Mouse (Mus musculus): Measurements from ENCODE around the gene Snrnp35. TPM values are rescaled to one million over a fixed set of nuclear protein-coding genes. Genes with fewer than 3 reads are reported as not detected.
"Not testable (repeated sequence)": the region's sequence is repeated elsewhere in the genome, so short reads cannot be mapped to it uniquely, and the experiment has no call there.

Snrnp35 gene
- total RNA-seq, 2 experiments from 2014 or later = 14.2 to 16.0 TPM

GRCm38 (mm10) chr5:124498221-124498876 lies 15.4 kb downstream of the Snrnp35 start:
- intact Hi-C loops (cut with DNase I) = no loop called here
- DNase-seq = peak; percentile 76 to 85

DNA sequence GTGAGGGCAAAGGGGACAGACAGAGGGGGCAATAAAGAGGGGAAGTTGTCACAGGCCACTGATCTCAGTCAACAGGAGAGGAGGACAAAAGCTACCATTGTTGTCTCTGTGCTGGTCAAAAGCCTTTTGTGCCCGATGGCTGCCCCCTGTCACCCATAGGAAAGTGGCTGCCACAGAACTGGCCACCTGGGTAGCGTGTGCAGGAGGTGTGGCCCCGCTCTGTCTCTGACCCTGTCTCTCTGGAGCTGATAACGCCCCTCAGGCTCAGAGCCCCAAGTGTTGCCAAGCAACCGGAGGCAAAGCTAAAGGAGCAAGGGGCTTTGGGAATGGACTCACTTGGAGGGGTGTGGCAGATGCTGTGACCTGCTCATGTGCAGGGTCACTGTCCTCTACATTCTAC lies 16.1 kb downstream of the Snrnp35 start:
- no peak for DNase-seq
- intact Hi-C loops (cut with DNase I) = no loop called here

DNA sequence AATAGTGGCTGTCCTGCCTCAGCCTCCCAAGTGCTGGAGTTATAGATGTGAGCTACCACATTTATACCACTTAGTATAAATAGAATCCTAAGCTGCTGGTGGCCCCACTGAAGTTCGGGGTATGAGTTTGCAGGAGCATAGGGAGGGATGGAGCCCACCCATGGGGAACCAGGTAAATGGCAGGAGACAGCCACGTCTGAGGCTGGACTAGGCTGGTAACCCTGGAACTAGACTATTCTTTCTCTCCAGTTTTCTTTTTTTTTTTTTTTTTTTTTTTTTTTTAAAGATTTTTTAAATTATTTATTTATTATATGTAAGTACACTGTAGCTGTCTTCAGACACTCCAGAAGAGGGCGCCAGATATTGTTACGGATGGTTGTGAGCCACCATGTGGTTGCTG lies 17.1 kb downstream of the Snrnp35 start:
- DNase-seq; intact Hi-C loops (cut with DNase I): not testable (repeated sequence)

DNA sequence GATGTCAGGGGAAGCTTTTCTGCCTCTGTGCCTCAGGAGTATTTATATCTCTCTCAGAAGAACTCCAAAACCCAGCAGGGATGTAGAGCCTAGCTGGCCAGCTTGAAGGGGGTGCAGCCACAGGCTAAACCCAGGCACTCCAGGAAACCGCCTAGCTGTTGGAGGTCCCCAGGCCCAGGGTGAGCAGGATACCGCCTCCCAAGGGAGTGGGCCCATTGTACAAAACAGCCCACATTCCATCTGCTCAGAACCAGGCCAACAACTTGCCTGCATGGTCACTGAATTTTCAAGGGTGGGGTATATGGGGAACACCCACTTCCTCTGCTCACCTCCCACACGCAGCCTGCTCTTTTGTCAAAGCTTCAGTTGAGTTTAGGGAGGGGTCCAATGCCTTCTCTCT lies 17.6 kb downstream of the Snrnp35 start:
- DNase-seq = peak; percentile 45 to 50
- intact Hi-C loops (cut with DNase I) = no loop called here

DNA sequence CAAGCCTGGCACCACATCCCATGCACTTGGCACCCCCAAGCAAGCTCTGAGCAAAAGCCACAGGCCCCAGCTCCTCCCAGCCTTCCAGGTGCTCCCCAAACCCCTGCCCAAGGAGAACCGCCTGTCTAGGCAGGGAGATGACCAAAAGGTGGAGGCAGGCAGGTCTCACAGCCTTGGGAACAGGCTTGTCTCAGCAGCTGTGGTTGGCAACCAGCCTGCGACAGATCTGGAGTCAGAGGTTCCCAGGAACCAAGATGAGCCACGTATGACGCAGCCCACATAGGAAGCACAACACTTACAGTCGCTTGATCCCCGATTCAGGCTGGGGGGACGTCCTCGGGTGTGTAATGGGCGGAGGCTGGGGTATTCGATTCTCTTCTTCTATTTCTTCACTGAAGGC lies 18.6 kb downstream of the Snrnp35 start:
- DNase-seq = no peak
- intact Hi-C loops (cut with DNase I) = no loop called here

DNA sequence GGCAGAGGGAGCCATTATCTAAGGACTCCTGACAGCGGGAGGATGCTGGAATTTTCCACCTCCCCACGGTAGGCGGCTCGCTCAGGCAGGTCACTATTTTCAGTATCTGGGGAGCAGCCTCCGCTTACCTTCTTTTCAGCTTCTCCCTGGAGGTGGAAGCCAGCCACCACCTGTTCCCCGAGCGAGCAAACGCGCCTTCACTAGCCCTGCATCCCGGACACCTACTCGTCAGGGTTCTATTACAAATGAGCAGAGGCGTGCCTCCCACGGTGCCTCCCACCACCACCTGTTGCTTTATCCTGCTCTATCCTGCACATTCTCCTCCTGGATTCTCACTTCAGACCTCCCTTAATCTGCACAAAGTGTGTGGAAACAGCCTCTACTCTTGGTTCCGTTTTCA lies 20.8 kb downstream of the Snrnp35 start:
- intact Hi-C loops (cut with DNase I) = no loop called here
- DNase-seq = no peak

DNA sequence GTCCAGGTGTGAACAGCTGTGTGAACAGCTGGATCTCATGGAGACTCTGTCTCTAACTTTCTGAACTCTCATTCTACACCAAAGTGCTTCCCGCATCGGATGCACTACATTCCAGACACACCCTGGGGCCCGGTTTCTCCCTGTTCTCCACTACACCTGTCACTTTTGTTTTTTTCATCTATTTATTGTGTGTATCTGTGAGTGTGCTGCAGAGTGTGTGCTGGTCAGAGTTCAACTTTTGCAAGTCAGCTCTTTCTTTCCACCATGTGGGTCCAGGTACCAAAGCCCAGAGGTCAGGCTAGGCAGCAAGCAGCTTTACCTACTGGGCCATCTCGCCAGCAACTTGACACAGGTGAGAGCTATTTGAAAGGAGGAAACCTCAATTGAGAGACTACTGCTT lies 22.3 kb downstream of the Snrnp35 start:
- DNase-seq = no peak
- intact Hi-C loops (cut with DNase I) = no loop called here

- intact Hi-C loops (cut with DNase I) = no loop called here
- DNase-seq = peak in 1 of 2 experiments; percentile 69
Observed at GRCm38 (mm10) chr5:124506731-124507359, 23.9 kb downstream of the Snrnp35 start.

DNA sequence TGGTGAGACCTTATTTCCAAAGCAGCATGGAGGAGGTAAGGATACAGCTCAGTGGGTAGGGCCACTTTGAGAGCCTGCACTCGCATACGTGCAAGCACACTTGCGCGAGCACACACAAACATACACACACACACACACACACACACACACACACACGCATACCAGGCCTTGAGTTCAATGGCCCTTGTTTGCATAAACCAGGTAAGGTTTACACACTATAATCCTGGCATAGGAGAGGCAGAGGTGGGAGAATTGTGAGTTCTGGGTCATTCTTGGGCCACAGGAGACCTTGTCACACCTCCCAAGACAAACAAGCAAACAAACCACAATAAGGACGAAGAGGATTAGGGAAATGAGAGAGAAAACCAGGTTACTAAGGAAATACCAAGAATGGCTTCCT lies 26.3 kb downstream of the Snrnp35 start:
- no peak for DNase-seq
- intact Hi-C loops (cut with DNase I) = no loop called here

DNA sequence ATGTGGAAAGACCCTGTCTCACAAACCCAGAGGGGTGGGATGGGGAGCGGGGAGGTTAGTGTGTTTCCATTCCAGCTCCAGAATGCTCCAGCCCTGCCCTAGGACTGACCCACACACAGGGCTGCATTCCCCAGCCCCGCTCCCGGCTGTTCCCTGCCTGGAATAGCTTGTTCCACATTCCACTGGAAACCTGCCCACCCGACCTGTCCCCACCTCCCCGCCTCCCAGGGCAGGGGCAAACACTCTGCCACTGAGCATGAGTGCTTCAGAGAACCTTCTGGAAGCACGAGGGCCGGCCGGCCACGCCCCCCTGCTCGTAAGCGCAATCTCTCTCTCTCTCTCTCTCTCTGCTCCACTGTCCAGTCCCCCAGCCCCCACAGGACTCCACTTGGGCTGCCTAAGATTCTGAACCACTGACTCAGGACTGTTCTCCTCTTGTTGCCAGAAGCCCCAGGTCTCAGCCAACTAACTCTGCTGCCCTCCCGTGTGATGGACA lies 26.9 kb downstream of the Snrnp35 start:
- DNase-seq = peak; percentile 92 to 93
- intact Hi-C loops (cut with DNase I) = loop anchor here (2.0 kb wide), 1 partner anchor 19 kb away; no protein-coding TSS in a partner anchor

DNA sequence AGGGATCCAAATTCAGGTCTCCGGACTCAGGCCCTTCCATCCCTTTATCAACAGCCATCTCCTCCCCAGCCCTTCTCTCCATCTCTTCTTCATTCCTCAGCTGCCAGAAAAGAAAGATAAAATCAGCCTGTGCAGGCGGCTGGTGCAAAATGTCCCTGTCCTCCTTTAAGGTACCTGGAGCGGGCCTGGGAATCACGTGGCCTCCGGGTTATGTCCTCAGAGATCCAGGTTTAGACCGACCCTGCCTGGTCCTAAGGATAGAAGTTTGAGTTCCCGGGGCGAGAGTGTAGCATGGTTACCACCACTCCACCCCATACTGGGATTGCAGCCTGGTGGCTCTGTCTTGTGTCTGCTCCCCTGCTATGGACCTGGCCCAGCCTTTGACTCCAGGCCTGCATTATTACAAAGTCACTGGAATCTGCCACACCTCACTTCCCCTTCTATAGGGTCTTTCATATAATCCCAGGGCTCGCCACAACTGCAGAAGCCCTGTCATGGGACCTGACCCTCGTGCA lies 27.7 kb downstream of the Snrnp35 start:
- peak in 1 of 2 experiments; percentile 29 for DNase-seq

GRCm38 (mm10) chr5:124515789-124516188 lies 32.9 kb downstream of the Snrnp35 start:
- DNase-seq = no peak
- intact Hi-C loops (cut with DNase I) = no loop called here

More for the DNA sequence above, 27.7 kb downstream of the Snrnp35 start:
- intact Hi-C loops (cut with DNase I) = loop anchor here (2.0 kb wide), 1 partner anchor 18 kb away; no protein-coding TSS in a partner anchor

GRCm38 (mm10) chr5:124518648-124519047 lies 35.7 kb downstream of the Snrnp35 start:
- no peak for DNase-seq
- intact Hi-C loops (cut with DNase I) = no loop called here

DNA sequence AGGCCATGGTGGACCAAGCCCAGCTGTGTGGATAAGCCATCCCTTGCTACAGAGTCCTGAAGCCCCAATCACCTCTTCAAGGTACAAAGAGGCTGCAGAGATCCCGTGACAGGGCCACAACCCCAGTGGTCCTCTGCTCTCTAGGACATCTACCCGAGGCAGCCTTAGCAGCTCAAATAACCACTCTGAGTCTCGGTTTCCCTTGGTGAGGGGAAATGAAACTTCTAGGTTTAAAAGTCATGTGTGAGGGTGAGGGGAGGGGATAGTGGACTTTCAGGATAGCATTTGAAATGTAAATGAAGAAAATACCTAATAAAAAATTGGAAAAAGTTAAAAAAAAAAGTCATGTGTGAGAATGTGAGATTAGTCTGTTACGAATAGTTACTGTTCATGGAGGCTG lies 38.7 kb downstream of the Snrnp35 start:
- intact Hi-C loops (cut with DNase I) = no loop called here

GRCm38 (mm10) chr5:124523032-124523431 lies 40.1 kb downstream of the Snrnp35 start:
- DNase-seq = no peak
- intact Hi-C loops (cut with DNase I) = no loop called here

More for the DNA sequence above, 38.7 kb downstream of the Snrnp35 start:
- no peak for DNase-seq

DNA sequence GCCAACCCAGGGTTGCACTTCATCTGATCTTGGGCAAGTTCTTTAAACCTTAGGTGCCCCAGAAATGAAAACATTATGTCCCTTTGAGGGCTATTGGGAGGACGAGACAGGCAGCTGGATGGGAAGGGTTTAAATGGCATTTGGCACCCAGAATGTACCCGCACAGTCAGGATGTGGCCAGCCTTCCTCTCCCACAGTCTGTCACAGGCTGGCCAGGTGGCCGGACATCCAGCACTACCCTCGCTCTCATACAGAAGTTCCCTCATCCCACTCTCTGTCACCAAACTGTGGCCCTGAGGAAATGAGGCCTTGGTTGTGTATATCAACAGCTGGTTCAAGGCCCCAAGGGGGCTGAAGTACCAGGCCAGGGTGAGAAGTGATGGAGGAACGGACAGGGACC lies 42.0 kb downstream of the Snrnp35 start:
- DNase-seq = no peak
- intact Hi-C loops (cut with DNase I) = no loop called here

- intact Hi-C loops (cut with DNase I) = loop anchor here (2.0 kb wide), 1 partner anchor 18 kb away; no protein-coding TSS in a partner anchor
- DNase-seq = no peak
Observed at GRCm38 (mm10) chr5:124528351-124528750, 45.4 kb downstream of the Snrnp35 start.

DNA sequence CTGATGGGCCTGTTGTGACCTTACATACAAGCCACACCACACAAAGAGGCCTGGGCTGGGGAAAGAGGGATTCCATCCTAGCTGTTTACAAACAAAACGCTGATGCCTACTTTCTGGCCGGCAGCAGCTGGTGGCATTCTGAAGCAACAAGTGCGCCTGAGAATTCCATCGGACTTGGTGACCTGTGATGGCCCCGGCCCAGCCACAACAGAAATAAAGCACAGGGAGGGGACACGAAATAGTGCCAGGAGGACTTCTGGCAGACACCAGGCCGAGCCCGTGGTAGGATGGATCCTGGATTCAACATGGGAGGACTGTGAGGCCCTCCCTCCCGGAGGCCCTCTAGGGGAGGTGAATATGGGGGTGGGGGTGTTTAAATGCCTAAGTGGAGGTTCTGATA lies 45.9 kb downstream of the Snrnp35 start:
- intact Hi-C loops (cut with DNase I) = loop anchor here (2.0 kb wide), 1 partner anchor 18 kb away; no protein-coding TSS in a partner anchor
- DNase-seq = peak; percentile 74 to 76

DNA sequence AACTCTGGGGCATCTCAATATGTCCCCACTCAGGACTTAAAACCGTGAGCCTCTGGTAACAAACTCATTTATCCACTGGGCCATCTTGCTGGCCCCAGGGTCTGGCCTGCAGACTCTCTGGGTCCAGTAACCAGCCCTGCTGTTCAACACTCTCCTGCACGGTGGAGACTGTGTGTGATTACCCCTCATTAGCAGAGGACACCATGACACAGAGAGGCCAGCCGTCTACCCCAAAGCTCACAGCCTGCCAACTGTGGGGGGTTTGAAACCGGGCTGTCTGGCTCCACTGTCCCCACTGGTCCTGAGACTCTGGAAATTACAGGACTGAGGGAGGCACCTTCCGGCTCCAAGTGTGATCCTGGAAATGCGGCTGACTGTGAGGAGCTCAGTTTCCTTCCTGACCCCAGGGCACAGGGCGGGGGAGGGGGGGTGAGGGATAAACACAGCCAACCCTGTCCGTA lies 46.3 kb downstream of the Snrnp35 start:
- DNase-seq = peak; percentile 36 to 62
- intact Hi-C loops (cut with DNase I) = loop anchor here (2.0 kb wide), 1 partner anchor 18 kb away; no protein-coding TSS in a partner anchor

DNA sequence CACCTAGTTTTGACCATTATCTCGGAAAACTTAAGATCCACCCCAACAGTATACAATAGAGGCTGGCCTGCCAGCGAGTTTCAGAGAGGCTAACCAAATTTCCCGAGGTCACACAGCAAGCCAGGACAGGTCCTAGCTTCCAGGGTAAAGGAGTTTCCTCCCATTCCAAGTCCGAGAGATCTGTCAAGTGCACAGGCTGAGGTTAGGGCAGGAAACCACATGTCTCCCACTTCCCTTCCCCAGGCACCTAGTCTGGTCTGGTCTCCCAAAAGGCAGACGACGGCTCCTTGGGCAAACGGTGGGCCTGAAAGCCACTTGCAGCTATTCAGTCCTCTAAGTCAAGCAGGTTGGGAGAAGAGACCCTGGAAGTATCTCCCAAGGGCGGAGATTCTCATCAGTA lies 46.8 kb downstream of the Snrnp35 start:
- intact Hi-C loops (cut with DNase I) = loop anchor here (2.0 kb wide), 2 partner anchors 19 to 47 kb away; partner anchors contain the start of gene Snrnp35

More for the DNA sequence above, 46.8 kb downstream of the Snrnp35 start:
- DNase-seq = peak; percentile 41 to 53
